Mouse (Mus musculus): ENCODE data around the gene Mgat3. TPM values are rescaled to one million over a fixed set of nuclear protein-coding genes. Genes with fewer than 3 reads are reported as not detected.

The Mgat3 gene
- total RNA-seq, 2 experiments from 2014 or later, result 111 to 113 TPM

DNA sequence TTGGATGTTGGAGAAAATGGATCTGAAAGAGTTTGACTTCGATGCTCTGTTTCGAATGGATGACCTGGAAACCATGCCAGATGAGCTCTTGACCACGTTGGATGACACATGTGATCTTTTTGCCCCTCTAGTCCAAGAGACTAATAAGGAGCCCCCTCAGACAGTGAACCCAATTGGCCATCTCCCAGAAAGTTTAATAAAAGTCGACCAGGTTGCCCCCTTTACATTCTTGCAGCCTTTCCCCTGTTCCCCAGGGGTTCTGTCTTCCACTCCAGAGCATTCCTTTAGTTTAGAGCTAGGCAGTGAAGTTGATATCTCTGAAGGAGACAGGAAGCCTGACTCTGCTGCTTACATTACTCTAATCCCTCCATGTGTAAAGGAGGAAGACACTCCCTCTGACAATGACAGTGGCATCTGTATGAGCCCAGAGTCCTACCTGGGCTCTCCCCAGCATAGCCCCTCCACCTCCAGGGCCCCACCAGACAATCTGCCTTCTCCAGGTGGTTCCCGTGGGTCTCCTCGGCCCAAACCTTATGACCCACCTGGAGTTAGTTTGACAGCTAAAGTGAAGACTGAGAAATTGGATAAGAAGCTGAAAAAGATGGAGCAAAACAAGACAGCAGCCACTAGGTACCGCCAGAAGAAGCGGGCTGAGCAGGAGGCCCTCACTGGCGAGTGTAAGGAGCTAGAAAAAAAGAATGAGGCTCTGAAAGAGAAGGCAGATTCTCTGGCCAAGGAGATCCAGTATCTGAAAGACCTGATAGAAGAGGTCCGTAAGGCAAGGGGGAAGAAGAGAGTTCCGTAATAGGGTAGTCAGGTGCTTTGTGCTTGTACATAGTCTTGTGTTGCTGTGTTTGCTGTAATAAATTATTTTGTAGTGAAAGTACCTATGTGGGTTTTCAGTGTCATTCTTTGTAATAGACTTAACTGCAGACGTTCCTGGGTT, 83.4 kb downstream of the Mgat3 start:
- DNase-seq (ENCODE audit: extremely low spot score in 1 of 2, low spot score in 1 of 2), result no peak

DNA sequence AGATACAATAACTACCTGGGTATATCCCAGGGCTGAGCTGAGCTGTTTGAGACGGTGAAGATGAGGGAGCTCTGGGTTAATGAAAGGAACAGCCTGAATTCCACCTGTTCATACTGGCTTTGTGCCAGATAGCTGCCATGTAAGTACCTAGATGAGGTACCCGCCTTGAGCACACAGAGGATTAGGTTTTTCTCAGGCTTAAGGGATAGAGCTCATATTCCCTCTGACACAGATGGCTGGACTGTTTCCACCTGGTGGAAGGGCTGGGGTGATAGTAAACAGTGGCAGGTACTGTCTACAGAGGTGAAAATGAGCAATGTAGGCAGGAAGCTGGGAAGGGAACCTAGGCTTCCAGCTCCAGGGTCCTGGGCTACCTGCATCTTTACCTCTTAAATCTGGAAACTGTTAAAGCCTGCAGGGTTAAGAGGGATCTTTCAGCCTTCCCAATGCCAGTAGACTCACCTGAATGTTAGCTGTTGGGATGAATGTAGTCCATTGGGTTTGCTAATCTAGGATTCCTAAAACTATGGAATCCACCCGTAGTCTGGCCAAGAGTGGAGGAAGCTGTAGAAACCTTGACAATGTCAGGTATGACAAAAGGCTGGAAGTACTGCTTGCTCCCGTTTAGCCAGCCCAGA, 84.2 kb downstream of the Mgat3 start:
- no peak for DNase-seq (ENCODE audit: extremely low spot score in 1 of 2, low spot score in 1 of 2)

DNA sequence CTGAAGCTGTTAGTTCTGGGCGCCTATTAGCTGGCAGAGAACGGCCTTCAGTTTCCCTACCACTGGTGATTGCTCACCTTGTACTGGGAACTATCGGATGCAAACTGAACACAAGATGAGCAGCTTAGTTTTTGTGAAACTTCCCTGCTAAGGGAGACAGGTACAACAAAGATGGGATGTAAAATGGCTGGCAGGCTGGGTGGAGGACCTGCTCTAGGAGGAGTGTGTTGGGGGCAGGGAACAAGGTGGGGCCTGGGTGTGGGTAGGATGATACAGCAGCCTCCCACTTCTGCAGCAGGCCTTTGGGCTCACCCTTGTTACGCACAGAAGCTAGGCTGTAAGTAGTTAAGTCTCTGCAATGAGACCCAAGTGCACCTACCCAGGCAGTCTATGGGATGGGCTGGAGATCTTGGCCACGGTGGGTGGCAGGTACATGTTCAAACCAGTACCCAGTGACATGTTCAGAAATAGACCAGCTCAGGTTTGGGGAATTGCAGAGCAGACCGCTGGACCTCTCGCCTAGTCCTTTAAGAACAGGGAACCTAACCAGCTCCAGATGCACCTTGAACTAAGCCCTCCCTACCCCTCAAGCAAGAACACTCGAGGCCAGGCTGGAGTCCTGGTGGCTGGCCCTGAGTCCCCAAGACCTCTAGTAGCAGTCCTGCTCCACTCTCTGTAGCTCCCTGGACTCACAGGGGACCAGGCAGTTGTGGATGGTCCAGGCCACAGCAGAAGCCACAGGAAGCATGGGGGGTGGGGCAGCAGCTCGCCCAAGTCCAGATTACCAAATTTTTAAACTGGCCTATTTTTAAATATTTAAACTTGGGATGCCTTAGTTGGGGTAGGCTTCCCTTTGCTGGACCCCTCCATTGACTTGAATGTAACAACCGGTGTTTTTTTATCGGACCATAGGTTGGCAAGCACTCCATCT, 85.0 kb downstream of the Mgat3 start:
- DNase-seq (ENCODE audit: extremely low spot score in 1 of 2, low spot score in 1 of 2), result no peak

DNA sequence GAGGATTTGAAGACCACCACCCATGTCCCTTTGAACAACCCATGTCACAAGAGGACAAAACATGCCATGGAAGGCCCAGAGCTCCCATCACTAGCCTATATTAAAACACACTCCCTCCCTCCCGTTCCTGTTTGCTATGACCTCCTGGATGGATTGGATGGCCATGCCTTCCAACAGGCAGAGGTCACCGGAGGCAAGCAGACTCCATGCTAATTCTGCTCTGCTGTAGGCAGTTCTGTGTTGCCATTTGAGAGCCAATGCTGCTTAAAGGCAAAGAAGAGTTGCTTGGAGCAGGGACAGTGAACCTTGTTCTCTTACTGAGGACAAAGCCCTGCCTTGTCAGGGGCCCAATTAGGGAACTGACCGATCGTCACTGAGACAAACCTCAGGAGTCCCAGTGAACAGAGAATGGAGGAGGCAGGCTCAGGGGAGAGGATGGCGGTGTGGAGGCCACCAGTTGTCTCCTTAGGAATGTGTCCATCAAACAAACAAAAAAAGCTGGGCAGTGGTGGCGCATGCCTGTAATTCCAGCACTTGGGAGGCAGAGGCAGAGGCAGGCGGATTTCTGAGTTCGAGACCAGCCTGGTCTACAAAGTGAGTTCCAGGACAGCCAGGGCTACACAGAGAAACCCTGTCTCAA, 86.0 kb downstream of the Mgat3 start:
- no peak for DNase-seq (ENCODE audit: extremely low spot score in 1 of 2, low spot score in 1 of 2)

DNA sequence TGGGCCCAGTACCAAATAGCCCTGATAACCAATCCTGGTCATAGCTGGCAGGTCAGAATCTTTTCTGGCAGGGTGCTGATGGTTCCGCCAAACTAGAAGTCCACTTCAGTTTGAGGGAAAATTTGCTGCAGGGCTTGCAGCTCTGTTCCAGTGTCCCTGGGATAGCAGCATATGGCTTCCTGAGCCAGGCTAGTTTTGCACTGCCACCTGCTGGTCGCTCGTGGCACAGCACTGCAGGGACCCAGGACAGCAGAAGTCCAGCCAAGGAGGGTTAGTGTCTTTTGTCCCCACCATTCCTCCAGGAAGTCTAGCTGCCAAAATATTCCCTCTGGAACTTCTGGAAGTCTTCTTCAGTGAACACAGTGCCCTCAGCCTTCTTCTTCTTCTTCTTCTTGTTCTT, 87.2 kb downstream of the Mgat3 start:
- DNase-seq (ENCODE audit: extremely low spot score in 1 of 2, low spot score in 1 of 2), result peak; percentile 79 to 97

DNA sequence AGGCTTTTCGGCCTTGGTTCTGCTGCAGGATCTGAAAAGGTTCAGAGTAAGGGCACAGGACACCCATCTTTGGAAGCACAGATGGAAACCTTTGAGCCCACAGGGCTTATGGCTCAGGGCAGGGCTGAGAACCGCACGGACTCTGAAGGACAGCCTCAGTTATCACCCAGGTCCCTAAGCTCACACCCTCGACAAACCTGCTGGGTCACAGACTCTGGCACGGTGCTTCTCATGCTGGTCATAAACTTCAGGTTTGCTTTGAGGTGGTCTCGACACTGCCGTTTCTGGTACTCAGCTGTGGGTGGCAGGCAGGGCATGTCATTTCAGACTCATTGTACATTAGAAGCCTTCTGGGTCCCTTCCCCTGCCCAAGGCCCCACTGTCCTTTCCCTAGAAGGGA, 87.6 kb downstream of the Mgat3 start:
- no peak for DNase-seq (ENCODE audit: extremely low spot score in 1 of 2, low spot score in 1 of 2)

DNA sequence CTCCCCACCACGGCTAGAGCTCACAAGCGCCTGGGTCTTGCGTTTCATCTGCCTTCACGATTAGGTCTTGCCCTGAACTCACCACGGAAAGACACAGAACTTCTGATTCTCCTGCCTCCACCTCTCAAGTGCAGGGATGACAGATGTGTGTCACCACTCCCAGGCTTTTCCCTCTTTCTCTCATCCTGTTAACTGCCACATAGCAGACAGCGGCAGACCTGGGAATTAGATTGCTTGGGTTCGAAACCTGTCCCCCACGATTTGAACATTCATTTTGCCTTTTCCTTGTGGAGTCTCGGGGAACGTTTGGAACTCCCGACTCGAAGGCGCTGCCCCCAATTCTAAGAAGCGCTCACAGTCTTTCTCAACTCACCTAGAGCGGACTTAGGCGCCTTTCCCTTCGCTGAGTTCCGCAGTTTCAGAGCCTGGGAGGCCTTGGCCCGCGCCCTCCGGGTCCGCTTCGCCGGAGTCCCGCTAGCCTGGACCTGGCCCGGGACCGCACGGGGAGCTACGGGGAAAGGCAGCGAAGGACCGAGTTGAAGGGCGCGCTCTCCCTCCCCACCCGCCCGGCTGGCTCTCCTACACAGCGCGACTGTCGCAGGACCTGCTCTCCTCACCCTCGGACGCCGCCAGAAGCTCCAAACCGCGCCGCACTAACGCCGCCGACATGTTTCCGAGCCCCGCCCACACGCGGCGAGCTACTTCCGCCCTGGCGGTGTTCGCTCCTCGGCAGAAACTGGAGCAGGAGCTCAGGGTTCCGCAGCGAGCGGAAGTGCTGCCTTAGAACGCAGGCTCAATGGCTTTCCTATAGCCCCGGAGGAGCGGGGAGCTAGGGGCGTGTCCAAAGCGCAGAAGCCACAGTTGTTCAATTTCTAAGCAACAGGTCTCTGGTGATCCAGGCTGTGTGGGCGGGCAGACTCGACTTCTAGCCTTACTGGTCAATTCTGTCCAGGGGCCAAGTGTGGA, 90.4 kb downstream of the Mgat3 start, which contains the start of gene Rps19bp1:
Gene Rps19bp1 (minus strand): TSS at position 706 of the 966 bp plus-strand sequence.
- peak; percentile 71 to 79 for DNase-seq (ENCODE audit: extremely low spot score in 1 of 2, low spot score in 1 of 2)

Other genes starting within 250 kb of the Mgat3 start
- 10 to 100 TPM; 32.1 to 35.7 TPM for gene Cbx7, start 202.6 kb upstream of the Mgat3 start, total RNA-seq (2021)
- gene Pdgfb, start 158.7 kb upstream of the Mgat3 start, total RNA-seq (2021), result 10 to 100 TPM; 28.9 to 33.6 TPM
- 100 to 1,000 TPM; 387 to 409 TPM for gene Syngr1, start 82.4 kb upstream of the Mgat3 start, total RNA-seq (2021)
- gene Rpl3, start 81.9 kb upstream of the Mgat3 start, total RNA-seq (2021), result 100 to 1,000 TPM; 494 to 606 TPM
- 10 to 100 TPM; 25.1 to 33.8 TPM for gene Tab1, start 40.6 kb upstream of the Mgat3 start, total RNA-seq (2021)
- gene Mief1, start 60.3 kb downstream of the Mgat3 start, total RNA-seq (2021), result 10 to 100 TPM; 31.8 to 33.0 TPM
- gene AC140267.1, start 62.1 kb downstream of the Mgat3 start, total RNA-seq (2021), result 10 to 100 TPM in 1 of 2 experiments, 1 to 10 TPM in 1; 6.3 to 21.1 TPM
- 10 to 100 TPM; 91.2 to 93.1 TPM for gene Atf4, start 81.5 kb downstream of the Mgat3 start, total RNA-seq (2021)
- gene Rps19bp1, start 90.6 kb downstream of the Mgat3 start, total RNA-seq (2021), result 10 to 100 TPM; 30.8 to 35.6 TPM
- 10 to 100 TPM; 39.7 to 43.4 TPM for gene Cacna1i, start 113.5 kb downstream of the Mgat3 start, total RNA-seq (2021)